ENCODE assay signal across 26 mouse cellular contexts in the genomic region with DNA sequence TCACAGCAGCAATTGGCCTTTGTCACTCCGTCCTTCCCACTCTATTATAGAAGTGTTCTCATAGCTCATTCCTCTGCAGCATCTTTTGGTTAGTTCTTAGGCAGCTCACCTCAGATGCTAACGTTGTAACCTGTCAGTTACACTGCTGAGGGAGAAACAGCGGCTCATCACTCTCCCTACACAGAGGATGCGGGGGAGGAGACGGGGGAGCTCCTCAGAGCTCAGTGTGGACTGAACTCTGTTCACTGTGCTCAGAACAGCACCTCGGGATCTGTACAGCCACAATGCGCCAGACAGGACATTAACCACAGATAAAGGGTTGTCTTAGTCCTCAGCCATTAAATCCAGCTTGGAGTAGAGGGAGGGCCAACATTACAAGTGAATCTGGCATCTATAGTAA. TPM values are rescaled to one million over a fixed set of nuclear protein-coding genes. Genes with fewer than 3 reads are reported as not detected.
A peak's percentile ranks its signal among the peaks of the same experiment; 100 is the strongest.
DNase-seq lines count a peak whose midpoint lies in the region; ATAC-seq and TF ChIP-seq lines count a peak whose summit lies in the region.
"Had no signal": no experiment of that assay in that cellular context is flagged by ENCODE, and none has a peak within 500 bp of the region (broad histone marks: within the 10 kb centered on the region; RNA-seq: fewer than 3 reads in every experiment).

No protein-coding gene starts in this region.

- intact Hi-C loops in left cerebral cortex, adult 2 months (cut with DNase I) = loop anchor here (5.0 kb wide), 1 partner anchor 202 kb away; no protein-coding TSS in a partner anchor

- DNase-seq in kidney, adult 8-10 months = no peak
- DNase-seq in left cerebral cortex, adult 2 months (ENCODE audit: extremely low spot score in 1 of 2, low spot score in 2 of 2) = no peak
- DNase-seq in left cerebral cortex, adult 9 months (ENCODE audit: low spot score in 2 of 2) = no peak
- DNase-seq in lung, adult 18-20 months = no peak
- DNase-seq: adrenal gland, adult 8-10 months; adrenal gland, postnatal 36 days; B cell, adult 2 months; cerebellum, adult 11 months; cerebellum, adult 8-10 months; cerebellum, postnatal 14 days; embryo, embryonic 11 days; gastrocnemius, adult 2 months; gastrocnemius, postnatal 25 days; heart, postnatal 4 days had no signal

- no peak for TF ChIP-seq CTCF in left cerebral cortex, adult 2 months (IDR thresholded peaks at IDR 0.05)

- 0 out of 2 replicates have a peak, but pooled peaks have one; percentile 17 for ATAC-seq in forebrain, embryonic 15.5 days (replicated peaks)
- no peak for ATAC-seq in forebrain, embryonic 12.5 days (ENCODE audit: low FRiP score)
- 0 out of 2 replicates have a peak, but pooled peaks have one; percentile 49 for ATAC-seq in kidney, embryonic 16.5 days (ENCODE audit: low FRiP score, low TSS enrichment)
- ATAC-seq: CD4-positive, CD25-positive, alpha-beta regulatory T cell, adult 4 months; forebrain, embryonic 16.5 days; hindbrain, embryonic 16.5 days had no signal

- no peak overlapping the region for H3K9ac ChIP-seq in forebrain, embryonic 15.5 days (replicated peaks)
- no peak overlapping the region for H3K9ac ChIP-seq in forebrain, embryonic 12.5 days
- no peak overlapping the region for H3K9ac ChIP-seq in kidney, embryonic 16.5 days (replicated peaks; ENCODE audit: low read length)
- H3K9ac ChIP-seq: embryonic facial prominence, embryonic 15.5 days; heart, embryonic 13.5 days; hindbrain, embryonic 12.5 days had no signal

- H3K4me1 ChIP-seq in forebrain, embryonic 15.5 days = no peaks in the 10 kb centered on the region
- H3K4me1 ChIP-seq in forebrain, embryonic 12.5 days = no peaks in the 10 kb centered on the region
- no peaks in the 10 kb centered on the region for H3K4me1 ChIP-seq in kidney, embryonic 16.5 days (ENCODE audit: insufficient read depth, low read length)
- H3K4me1 ChIP-seq: embryonic facial prominence, embryonic 15.5 days; forebrain, embryonic 10.5 days; heart, embryonic 13.5 days; hindbrain, embryonic 12.5 days had no signal

- WGBS in forebrain, embryonic 15.5 days = 84% methylated on average over 7 of the region's 7 CpGs
- 86% methylated on average over 7 of the region's 7 CpGs for WGBS in forebrain, embryonic 12.5 days
- 55% methylated on average over 7 of the region's 7 CpGs for WGBS in kidney, embryonic 16.5 days

- no peaks in the 10 kb centered on the region for H3K27me3 ChIP-seq in forebrain, embryonic 15.5 days
- no peaks in the 10 kb centered on the region for H3K27me3 ChIP-seq in forebrain, embryonic 12.5 days
- no peaks in the 10 kb centered on the region for H3K27me3 ChIP-seq in kidney, embryonic 16.5 days (ENCODE audit: insufficient read depth, low read length)
- H3K27me3 ChIP-seq: embryonic facial prominence, embryonic 15.5 days; heart, embryonic 13.5 days; hindbrain, embryonic 12.5 days had no signal

- no peak overlapping the region for H3K4me3 ChIP-seq in forebrain, embryonic 15.5 days
- H3K4me3 ChIP-seq in forebrain, embryonic 12.5 days (replicated peaks) = no peak overlapping the region
- no peak overlapping the region for H3K4me3 ChIP-seq in kidney, embryonic 16.5 days (ENCODE audit: low read length)
- no peak overlapping the region for H3K4me3 ChIP-seq in left cerebral cortex, adult 2 months
- H3K4me3 ChIP-seq: embryonic facial prominence, embryonic 15.5 days; erythroblast, embryonic 14.5 days; forebrain, embryonic 10.5 days; gastrocnemius, adult 2 months; heart, embryonic 13.5 days; hindbrain, embryonic 12.5 days had no signal

- no peak overlapping the region for H3K27ac ChIP-seq in forebrain, embryonic 15.5 days (replicated peaks)
- no peak overlapping the region for H3K27ac ChIP-seq in forebrain, embryonic 12.5 days
- H3K27ac ChIP-seq in kidney, embryonic 16.5 days (ENCODE audit: low read length) = no peak overlapping the region
- H3K27ac ChIP-seq in left cerebral cortex, adult 2 months = peak overlapping the region; percentile 8; the same call in 1 of the 2 replicates
- H3K27ac ChIP-seq: embryonic facial prominence, embryonic 15.5 days; forebrain, embryonic 10.5 days; gastrocnemius, adult 2 months; heart, embryonic 13.5 days; hindbrain, embryonic 12.5 days had no signal

- H3K36me3 ChIP-seq in forebrain, embryonic 15.5 days = peaks cover 88% of the 10 kb centered on the region
- peaks cover 85% of the 10 kb centered on the region for H3K36me3 ChIP-seq in forebrain, embryonic 12.5 days (replicated peaks)
- peaks cover 72% of the 10 kb centered on the region for H3K36me3 ChIP-seq in kidney, embryonic 16.5 days (ENCODE audit: insufficient read depth, low read length)

- H3K4me2 ChIP-seq in forebrain, embryonic 15.5 days (replicated peaks) = no peak overlapping the region
- no peak overlapping the region for H3K4me2 ChIP-seq in forebrain, embryonic 12.5 days
- no peak overlapping the region for H3K4me2 ChIP-seq in kidney, embryonic 16.5 days (replicated peaks; ENCODE audit: low read depth, low read length)
- H3K4me2 ChIP-seq: embryonic facial prominence, embryonic 15.5 days; heart, embryonic 13.5 days; hindbrain, embryonic 12.5 days had no signal

- no peaks in the 10 kb centered on the region for H3K9me3 ChIP-seq in forebrain, embryonic 15.5 days
- H3K9me3 ChIP-seq in forebrain, embryonic 12.5 days = no peaks in the 10 kb centered on the region
- H3K9me3 ChIP-seq in kidney, embryonic 16.5 days (ENCODE audit: low read length) = no peaks in the 10 kb centered on the region
- H3K9me3 ChIP-seq: embryonic facial prominence, embryonic 15.5 days; forebrain, embryonic 10.5 days; G1E; heart, embryonic 13.5 days; hindbrain, embryonic 12.5 days had no signal

RNA-seq across cellular contexts. Expression of a gene that starts 8.4 kb away (rescaled TPM):
- polyA plus RNA-seq in forebrain, embryonic 15.5 days (2015; fragmentation: Nextera tagmentation; extraction: Ambion mirVana) = 235 and 239 TPM in 2 replicates
- 199 and 211 TPM in 2 replicates for polyA plus RNA-seq in forebrain, embryonic 12.5 days (2016; fragmentation: Nextera tagmentation; extraction: Ambion mirVana)
- polyA plus RNA-seq in kidney, embryonic 16.5 days (2015; fragmentation: Nextera tagmentation; extraction: Ambion mirVana) = 267 and 278 TPM in 2 replicates
- 100 to 1,000 TPM; 159 to 168 TPM for total RNA-seq in left cerebral cortex, adult 2 months (2021)

RNA-seq across cellular contexts. Expression of a gene that starts 49.5 kb away (rescaled TPM):
- 15.7 and 25.1 TPM in 2 replicates for polyA plus RNA-seq in forebrain, embryonic 15.5 days (2015; fragmentation: Nextera tagmentation; extraction: Ambion mirVana)
- 6.7 and 14.8 TPM in 2 replicates for polyA plus RNA-seq in forebrain, embryonic 12.5 days (2016; fragmentation: Nextera tagmentation; extraction: Ambion mirVana)
- 3.3 and 3.6 TPM in 2 replicates for polyA plus RNA-seq in kidney, embryonic 16.5 days (2015; fragmentation: Nextera tagmentation; extraction: Ambion mirVana)
- 10 to 100 TPM; 41.5 to 42.1 TPM for total RNA-seq in left cerebral cortex, adult 2 months (2021)
